Mouse (Mus musculus): ENCODE measurements around the gene Nt5c1a.

- TF ChIP-seq CTCF (IDR thresholded peaks at IDR 0.05; ENCODE audit: extremely low read depth, insufficient read length, insufficient replicate concordance, low read depth, low read length): no peak
- TF ChIP-seq POLR2A (IDR thresholded peaks at IDR 0.05; ENCODE audit: low read depth, low read length): no peak
Measured at GRCm38 (mm10) chr4:123183239-123184056, 17.9 kb upstream of the Nt5c1a start.

Measured in small intestine, adult 2 months (tissue).